Mouse (Mus musculus) adrenal gland, adult 8-10 months (tissue): ENCODE measurements at regions not wholly inside any gene's neighbourhood (a gene's known extent, or its start where the extent isn't known, plus 50 kb on each side); places are given as distances from the start of the nearest gene placed in this dataset.
A peak's percentile ranks its signal among the peaks of the same experiment; 100 is the strongest.

Experiments used
- DNase-seq: peaks from one replicate; pipeline ENCODE4 v3.0.0; 2022

GRCm38 (mm10) chr9:24833766-24834165, 59.7 kb upstream of the Tbx20 start:
- no peak for DNase-seq

GRCm38 (mm10) chr9:24848210-24848609, 74.1 kb upstream of the Tbx20 start:
- DNase-seq = no peak

DNA sequence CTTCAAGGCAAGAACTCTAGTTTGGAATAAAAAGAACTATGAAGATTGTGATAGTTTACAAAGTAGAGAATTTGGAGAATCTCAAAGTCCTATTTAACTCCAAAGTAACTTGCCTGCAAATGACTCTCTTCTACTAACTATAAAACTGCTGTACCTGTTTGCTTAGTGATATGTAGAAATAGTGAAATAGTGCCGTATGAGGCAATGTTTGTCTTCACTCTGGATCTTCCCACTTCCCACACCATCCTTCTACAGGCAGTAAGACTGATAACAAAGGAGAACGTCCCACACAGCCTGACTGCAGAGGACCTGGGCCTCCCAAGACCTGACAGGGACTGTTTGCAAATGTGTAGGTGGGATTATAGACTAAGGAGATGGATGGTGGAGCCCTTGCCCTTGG, 85.4 kb upstream of the Tbx20 start:
- DNase-seq = no peak

- DNase-seq = no peak
Observed at GRCm38 (mm10) chr9:24866390-24867173, 92.5 kb upstream of the Tbx20 start.

DNA sequence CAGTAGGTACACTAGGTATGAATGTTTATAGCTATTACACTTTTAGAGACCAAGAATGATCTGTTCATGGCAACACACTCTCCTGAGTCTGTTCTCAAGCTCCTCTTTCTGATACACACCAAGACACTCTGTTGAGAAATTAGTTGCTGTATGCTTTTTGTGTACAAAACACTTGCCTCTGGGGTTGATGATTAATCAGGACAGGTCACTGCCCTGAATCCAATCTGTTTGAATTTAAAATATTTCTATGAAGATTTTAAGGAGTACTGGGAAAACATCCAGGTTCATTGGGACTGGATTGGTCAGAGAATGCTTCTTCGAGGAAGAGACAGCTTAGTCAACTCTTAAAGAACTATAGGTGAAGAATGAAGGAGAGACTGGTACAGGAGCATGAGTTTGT, 94.6 kb upstream of the Tbx20 start:
- DNase-seq = no peak

DNA sequence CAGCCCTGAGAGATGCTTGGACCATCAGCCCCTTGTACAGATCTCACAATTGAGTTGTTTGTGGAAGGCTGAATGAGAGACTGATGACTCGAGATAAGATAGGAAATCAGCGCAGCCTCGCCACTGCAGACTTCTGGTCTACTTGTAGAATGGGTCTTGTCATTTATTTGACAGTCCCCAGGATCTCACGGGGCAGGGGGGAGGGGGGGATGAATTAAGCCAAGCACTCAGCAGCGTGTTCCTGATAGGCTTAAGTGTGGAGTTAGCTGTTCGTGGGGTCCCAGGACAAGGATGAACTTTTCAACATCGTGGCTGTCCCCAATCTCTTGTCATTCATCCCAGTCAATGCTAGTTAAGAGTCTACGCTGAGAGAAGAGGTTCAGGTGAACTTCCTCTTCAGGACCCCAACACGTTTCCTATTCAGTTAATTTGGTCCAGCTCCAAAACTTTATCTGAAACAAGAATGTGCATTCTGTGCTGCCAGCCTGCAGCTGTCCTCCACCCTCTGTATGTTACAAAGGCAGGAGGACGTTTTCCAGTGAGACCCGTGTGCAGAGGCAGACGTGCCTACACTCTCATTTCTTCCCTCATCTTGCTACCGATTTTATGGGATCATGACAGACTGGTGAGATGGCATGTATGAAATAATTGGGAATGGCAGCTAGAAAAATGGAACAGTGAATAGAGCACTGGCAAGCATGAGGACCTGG, 100.5 kb upstream of the Tbx20 start:
- DNase-seq = no peak

GRCm38 (mm10) chr9:24878384-24879174, 104.5 kb upstream of the Tbx20 start:
- DNase-seq = no peak

DNA sequence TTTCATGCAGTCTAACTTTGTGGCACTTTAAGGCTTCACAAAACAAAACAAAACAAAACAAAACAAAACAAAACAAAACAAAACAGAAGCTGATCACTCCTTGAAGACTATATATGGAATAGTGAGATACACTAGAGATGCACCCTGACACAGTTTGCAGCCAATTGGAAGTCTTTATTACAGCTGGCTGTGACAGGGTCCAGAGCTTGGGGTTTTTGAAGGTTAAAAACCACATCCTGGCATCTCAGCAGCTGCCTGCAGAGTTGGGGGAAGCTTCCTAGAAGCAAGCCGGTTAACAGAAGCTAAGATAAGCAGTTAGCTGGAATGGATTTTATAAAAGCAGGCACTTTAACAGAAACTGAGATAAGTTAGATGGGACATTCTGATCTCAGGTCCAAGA, 105.6 kb upstream of the Tbx20 start:
- no peak for DNase-seq

DNA sequence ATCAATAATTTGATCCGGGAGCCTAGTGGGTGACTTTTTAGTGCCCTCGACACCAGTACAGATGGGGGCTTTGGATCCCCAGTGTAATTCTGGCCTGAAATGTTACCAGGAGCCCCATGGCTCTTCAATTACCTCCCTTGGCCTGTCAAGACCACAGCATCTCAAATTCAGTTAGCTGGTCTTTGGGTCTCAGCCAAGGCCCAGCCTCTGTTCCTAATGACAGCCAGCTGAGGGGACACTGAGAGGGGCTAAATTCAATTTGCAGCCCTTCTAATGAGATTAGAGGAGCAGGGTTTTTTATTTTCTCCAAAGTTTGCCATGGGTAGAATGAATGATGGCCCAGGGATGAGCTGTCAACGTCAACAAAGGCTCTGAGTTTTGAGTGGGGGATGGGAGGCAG, 109.9 kb upstream of the Tbx20 start:
- DNase-seq = no peak

GRCm38 (mm10) chr9:24888282-24888681, 114.2 kb upstream of the Tbx20 start:
- no peak for DNase-seq

DNA sequence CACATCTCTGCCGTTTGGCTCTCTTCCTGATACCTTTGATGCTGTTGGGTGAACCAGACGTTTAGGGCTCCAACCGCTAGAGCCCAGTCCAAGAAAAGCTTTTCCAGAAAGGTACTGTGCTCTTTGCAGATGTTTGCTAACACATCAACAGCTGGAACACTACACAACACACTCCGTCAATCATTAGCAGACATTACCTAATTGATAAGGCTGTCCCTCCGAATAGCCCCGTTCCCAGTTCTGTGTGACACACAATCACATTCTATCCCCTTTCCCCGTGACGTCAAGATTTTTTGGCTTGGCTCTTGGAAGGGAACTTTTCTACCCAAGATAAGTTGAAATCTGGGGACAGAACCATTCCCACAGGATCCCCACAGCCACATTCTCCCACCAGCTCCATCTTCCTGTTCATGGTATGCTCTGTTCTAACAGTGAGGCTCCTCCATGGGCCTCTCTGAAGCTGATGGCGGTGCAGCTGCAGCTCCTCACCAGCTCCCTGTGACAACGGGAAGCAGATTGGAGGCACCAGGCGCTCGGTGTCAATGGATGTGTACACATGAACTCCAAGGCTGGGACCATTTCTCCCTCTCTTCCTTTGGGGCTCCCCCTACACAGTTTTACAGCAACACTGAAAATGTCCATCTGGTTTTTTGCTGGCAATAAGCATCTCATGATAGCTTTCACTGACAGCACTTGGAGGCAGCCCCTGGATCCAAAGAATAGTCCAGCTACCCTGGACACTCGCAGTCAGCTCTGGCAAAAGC, 122.6 kb upstream of the Tbx20 start:
- no peak for DNase-seq

- DNase-seq = no peak
Observed at GRCm38 (mm10) chr9:24899206-24899928, 125.3 kb upstream of the Tbx20 start.

DNA sequence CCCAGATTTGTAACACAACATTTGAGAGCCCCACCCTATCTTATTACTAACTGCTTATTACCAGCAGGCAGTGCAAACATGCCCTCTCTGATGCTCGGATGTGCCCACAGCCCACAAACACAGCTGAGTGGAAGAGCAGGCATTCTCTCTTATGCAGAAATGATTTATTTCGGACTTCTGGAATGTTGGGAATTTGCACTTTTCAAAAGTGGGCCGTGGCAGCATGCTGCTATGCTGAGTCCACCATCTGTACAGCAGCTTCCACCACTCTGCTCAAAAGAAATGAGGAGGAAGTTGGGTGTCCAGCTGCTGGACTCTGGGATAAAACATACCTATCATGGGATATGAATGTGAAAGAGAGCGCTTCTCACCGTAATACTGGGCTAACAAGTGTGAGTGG, 129.6 kb upstream of the Tbx20 start:
- DNase-seq = no peak

GRCm38 (mm10) chr9:24909086-24909979, 135.2 kb upstream of the Tbx20 start:
- DNase-seq = no peak

GRCm38 (mm10) chr9:24910738-24911137, 136.6 kb upstream of the Tbx20 start:
- no peak for DNase-seq

DNA sequence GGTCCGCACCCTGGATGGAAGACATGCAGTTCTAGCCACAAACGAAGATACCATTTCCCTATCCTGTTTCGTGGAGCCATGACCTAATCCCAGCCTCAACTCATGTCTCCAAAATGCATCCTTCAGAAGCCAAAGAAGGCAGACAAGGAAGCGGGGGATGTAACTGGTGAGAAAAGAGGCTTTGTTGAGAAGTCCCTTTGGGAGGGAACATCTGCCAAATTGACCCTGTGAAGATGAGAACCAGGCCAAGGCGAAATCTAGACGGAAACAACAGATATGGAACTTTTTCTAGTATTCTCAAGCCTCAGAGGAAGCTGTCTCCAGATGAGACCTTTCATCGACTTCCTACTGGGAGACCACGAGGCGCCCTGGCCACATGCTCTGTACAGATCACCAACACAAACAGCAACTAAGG, 145.9 kb upstream of the Tbx20 start:
- DNase-seq = no peak

GRCm38 (mm10) chr9:24922051-24922860, 148.2 kb upstream of the Tbx20 start:
- DNase-seq = no peak

DNA sequence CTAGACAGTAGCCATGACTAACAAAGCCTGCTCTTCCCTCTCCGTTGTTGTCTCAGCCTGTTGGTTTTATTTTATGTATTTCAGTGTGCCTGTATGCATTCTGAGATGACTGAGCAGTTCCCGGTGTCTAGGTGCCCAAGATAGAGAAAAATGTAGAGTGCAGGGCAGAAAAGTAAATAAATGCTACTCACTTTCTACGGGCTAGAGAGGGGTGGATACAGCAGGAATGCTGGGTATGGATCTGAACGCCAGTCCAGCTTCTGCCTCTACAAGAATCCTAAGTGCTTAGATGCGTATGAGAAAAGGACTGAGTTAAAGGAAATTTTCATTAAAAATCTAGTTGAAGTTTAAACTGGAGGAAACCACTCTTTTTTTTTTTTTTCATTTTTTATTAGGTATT, 149.4 kb upstream of the Tbx20 start:
- no peak for DNase-seq

DNA sequence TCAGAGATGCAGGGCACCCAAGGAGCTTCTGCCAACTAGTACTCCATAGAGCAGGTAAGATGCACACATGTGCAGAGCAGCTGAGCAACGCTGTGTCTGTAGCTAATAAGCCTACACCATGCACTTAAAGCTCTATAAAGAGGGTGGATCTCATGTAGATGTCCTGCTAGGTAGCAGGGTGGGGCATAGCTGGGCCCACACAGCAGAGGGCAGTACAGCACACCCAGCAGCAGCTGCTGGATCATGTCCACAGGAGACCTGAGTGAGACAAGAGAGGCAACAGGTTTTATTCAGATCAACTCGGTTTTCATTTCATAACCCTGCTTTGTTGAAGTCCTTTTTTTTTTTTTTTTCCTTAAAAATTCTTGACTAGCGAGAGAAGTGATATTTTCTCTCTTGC, 151.5 kb upstream of the Gm10181 start:
- DNase-seq = peak; percentile 6

GRCm38 (mm10) chr9:24942943-24943342, 146.3 kb upstream of the Gm10181 start:
- DNase-seq = no peak
